Mouse (Mus musculus) embryonic fibroblast, embryonic 13.5 days (primary cell): Measurements from ENCODE around the gene Lrrc8a.

Experiments used
- CTCF ChIP-seq: IDR thresholded peaks from 2 replicates; pipeline ENCODE4 v1.5.1; 2011; ENCODE audit warnings: mild to moderate bottlenecking, control low read depth, low read length, moderate library complexity, borderline replicate concordance; ENCODE audit not compliant: insufficient read depth
- POLR2A ChIP-seq: IDR thresholded peaks from 2 replicates; pipeline ENCODE4 v1.6.1; 2011; ENCODE audit warnings: low read depth, mild to moderate bottlenecking, control low read depth, low read length, moderate library complexity

- TF ChIP-seq CTCF (no peak), POLR2A (peak; percentile 50)
These were observed 30.0 kb downstream of the Lrrc8a start for GRCm38 (mm10) chr2:30267466-30267865.
